Mouse (Mus musculus) gastrocnemius, adult 18-20 months (tissue): ENCODE measurements at regions not wholly inside any gene's neighbourhood (a gene's known extent, or its start where the extent isn't known, plus 50 kb on each side); places are given as distances from the start of the nearest gene placed in this dataset.

ENCODE experiments used
- DNase-seq: peaks from one replicate; pipeline ENCODE4 v3.0.0; 2021; ENCODE audit warnings: low spot score

- no peak for DNase-seq
These were observed 78.7 kb upstream of the Cntln start for GRCm38 (mm10) chr4:84805431-84805830.

DNA sequence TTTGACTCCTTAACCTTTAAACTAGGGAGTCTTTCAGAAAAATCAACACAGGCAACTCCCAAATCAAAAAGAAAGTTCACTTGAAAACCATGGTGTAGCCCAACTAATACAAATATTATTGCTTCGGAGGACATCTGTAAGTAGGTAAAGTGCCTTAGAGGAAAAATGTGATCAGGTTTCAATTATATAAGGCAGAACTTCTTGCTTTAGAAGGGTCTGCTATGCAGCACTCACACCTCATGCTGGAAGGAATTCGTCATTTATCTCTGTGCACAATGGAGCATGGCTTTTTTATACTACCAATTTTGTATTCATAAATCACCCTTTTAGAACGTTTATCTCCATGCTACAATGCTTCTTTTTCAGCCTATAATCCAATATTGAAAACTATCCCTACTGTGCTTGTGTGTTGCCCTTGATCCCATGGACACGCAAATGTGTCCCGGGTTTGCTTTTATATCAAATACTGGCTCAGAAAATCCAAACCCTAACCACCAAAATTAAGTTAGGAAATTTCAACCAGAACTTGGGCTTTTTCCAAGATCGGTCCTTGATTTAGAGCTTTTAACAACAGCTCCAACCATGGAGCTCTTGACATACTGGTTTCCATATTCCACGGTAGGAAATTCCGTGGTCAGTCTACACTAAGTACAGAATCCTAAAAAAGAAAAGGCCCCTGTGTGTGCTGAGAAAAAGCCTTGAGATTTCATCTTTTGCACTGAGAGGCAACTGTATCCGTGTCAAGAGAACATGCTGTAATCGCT is 90.8 kb upstream of the Cntln start:
- no peak for DNase-seq

DNA sequence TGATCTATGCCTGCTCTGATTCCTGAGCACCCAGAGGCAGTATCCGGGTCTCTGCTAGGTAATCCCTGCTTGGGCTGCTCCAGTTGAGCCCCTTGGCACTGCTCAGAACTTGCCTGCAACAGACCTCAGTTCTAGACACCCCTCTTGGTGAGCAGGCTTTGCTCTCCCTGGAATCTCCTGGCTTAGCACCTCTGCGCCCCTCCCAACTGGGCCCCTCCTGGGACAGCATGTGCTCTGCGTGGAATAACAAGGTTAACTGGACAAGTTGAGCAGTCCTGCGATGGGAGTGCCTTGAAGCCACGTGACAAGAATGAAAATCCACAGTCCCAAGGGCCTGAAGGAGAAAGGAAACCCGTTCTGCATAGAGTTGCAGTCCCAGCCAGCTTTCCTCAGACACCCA is 97.5 kb upstream of the Cntln start:
- peak; percentile 73 for DNase-seq

DNA sequence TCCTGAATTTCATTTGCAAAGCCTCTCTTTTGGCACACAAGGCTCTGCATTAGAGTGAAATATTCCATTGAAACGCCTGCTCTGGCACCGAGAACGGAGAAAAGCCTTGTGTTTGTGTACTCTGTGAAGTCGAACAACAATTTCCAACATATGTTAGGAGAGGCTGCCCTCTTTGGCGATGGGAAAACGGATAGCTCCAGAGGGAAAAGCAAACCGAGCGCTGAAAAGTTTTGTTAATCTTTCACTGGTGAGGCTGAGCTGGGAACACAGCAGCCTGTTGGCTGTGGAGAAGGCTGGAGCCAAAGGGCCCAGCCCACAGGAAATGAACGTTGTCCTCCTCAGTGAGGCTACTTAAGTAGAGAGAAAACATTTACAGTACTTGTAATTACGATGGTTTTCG is 93.1 kb upstream of the Bnc2 start:
- DNase-seq, result peak; percentile 9

DNA sequence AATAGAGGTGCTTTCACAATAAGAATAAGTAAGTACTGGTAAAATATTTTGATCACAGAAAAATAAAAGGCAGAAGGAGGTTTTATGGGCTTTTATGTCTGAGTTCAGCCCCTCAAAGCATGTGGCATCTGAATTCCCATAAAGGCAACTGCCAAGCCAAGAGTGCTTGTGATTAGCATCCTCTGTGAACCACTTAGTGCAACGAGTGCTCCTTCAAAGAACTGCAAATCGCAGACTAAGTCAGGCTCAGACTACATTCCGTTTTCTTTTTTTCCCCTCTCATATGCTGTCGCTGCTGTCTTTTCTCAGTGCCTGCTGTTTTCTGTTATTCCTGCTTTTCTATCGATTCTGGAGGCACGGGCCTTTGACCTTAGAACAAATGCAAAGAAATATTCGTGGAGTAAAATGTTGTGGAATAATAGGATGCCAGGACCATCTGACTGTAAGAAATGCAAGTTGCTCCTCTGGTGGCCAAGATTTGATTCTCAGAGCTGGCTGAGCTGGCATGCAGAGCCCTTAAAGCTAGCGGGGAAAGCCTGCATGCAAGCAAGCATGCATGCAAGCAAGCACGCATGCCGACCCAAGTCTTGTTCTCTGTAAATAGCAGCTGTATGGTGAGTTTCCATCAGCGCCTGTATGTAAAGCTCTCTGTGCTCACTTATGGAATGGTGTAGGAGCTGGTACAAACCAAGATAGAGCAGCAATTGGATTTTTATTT is 91.8 kb upstream of the Bnc2 start:
- DNase-seq, result no peak

DNA sequence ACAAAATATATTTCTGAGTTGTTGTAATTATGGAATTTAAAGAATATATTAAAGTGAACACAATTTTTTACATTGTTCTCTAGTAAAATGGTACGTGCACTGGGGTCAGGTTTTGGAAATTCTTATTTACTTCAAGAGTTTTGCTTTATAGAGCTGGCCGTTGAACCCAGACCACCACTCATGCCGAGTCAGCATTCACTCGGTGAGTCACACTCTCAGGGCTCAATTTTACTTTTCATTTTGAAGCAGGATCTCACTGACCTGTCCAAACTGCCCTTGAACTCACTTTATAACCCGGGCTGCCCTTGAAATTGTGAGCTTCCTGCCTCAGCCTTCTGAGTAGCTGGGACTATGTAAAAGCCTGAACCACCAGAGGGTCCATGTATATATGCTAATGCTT is 82.1 kb upstream of the Bnc2 start:
- no peak for DNase-seq

DNA sequence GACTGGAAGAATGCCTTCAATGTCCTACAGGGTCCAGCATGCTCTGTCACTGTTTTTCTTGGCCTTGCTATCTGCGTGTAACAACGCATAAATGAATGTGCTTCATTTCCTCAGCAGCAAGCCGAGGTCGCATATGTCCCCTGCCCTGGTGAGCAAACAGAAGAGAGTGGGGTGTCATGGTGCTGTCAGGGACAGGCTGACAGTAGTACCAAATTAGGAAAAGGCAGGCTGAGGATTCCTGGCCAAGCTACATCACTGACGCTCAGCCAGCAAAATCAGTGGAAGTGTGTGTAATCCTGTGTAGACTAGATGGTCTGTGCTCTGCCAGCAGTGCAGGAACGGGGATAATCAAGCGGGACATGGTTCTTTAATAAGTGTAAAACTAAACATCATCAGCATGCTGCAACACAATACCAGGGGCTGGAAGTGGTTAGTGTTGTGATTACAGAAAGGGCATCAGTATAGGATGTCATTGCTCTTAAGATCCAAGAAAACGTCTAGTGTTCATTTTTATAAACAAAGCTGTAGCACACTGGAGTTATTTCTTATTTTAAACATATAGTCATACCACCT is 77.6 kb upstream of the Bnc2 start:
- DNase-seq, result no peak

- no peak for DNase-seq
These were observed 66.2 kb upstream of the Bnc2 start for GRCm38 (mm10) chr4:84741301-84741700.

GRCm38 (mm10) chr4:84740816-84741215 is 65.7 kb upstream of the Bnc2 start:
- no peak for DNase-seq
